Mouse (Mus musculus) MEL-GATA-1-ER (cell line): ENCODE measurements around the gene Scn2b.

Source experiments
- DNase-seq: peaks from one replicate; pipeline ENCODE4 v3.0.0-alpha.2; 2012; ENCODE audit warnings: low read depth; ENCODE audit errors: extremely low read depth

Gene Scn2b

DNA sequence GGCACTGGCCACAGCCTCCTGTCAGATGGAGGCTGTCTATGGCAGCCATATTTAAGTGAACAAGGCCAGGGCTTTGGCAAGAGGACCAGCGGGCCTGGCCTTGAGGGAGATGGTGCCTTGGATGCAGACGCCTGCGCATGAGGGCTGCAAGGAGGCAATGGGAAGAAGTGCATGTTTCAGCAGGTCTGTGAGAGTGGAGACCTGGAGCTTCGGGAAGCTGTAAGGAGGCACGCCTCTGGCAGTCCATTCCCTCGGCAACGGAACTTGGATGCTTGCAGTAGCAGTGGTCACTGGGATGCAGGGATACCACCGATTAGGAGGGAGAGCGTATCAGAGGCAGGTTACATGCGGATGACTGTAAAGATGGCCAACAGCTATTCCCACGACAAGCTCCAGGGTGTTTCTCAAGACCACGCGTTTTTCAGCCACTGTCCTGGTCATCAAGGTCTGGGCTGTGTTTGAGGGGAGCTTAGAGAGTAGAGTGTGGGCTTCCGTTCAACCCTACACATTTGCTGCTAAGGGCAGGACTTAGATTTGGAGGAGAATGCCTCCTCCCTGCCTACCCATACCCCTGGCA, 2.5 kb downstream of the Scn2b start:
- no peak for DNase-seq

DNA sequence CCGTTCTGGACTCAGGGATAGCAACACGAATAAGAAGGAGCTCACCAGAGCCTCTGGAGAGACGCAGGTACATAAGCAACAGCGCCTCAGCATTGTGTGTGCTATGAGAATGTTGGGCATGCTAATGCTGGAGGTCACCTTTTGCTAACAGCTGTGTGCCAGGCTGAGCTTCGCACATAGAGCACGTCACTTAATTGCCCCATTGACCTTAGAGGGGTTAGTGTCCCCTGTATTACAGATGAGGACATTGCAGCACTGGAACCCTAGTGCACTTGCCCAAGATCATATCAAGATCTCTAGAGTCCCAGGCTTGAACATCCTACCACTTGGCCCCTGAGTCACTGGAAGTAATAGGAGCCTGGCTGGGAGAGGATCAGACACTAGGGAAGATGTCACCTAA, 3.0 kb downstream of the Scn2b start:
- no peak for DNase-seq

DNA sequence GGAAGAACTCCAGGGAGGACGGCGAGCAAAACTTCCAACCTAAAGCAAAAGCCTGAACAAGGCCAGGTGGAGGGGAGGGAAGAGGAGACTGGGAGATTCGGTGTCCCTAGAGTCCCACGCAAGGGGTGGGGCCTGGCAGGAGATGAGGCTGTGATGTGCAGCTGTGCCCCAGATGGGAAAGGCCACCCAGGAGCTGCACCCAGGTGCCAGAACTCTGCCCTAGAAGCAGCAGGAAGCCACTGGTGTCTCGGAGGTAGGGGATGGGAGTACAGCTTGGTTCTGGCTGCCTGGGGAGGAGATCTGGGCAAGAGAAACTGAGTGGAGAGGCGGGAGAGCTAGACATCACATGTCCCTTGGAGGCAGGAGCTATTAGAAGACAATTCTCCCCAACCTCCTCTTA, 3.4 kb downstream of the Scn2b start:
- DNase-seq: no peak

DNA sequence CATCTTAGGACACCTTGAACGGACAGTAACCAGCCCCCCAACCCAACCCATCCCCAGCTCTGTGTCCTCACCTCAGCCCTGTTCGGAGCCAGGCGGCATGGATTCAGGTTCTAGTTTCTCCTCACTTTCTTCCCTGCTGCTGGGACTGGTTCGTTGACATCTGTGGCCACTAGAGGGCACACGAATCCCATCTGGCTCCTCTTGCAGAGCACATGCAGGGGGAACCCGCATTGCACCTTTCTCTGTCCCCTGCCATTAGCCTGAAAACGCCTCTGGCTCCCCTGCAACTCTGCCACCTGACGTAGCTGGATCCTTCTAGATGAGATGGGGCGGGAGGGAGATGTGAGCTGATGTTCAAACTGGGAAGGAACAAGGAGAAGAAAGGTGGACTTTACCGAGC, 4.2 kb downstream of the Scn2b start:
- peak; percentile 67 for DNase-seq

DNA sequence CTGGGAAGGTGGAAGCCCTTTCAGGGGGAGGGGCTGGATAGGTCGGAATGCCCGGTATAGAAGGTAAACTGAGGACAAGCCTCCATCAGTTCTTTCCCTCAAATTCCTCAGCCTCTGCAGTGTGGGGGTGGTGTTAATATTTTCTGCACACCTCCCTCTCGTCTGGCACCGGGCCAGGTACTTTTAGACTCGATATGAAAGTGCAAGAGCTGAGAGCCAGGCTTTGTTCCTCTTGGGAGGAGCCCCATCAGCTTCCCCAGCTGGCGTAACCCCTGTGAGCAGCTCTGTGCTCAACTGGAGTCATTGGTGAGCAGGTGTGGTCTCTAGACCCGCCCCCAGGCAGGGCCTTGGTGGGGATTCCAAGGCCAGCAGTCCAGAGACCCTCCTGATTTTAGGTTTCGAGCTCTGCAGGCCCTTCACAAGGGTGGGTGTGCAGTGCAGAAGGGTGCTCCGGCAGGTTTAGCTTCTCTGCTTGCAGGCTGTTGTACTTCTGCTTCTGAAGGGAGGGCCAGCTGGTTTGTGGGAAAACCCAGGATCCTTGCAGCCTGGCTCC, 4.7 kb downstream of the Scn2b start:
- peak; percentile 63 for DNase-seq

DNA sequence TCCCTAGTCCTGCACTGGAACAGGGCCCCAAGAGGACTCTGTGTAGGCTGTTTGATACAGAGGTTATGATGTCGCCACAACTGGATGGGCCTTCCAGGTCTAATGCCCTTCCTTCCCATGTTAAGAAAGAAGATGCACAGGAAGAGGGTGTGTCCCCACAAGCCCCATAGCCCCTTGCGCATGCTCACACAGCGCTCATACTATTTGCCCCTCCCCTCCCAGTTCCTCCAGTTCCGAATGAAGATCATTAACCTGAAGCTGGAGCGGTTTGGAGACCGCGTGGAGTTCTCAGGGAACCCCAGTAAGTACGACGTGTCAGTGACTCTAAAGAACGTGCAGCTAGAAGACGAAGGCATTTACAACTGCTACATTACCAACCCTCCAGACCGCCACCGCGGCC, 7.6 kb downstream of the Scn2b start:
- DNase-seq: peak; percentile 67

DNA sequence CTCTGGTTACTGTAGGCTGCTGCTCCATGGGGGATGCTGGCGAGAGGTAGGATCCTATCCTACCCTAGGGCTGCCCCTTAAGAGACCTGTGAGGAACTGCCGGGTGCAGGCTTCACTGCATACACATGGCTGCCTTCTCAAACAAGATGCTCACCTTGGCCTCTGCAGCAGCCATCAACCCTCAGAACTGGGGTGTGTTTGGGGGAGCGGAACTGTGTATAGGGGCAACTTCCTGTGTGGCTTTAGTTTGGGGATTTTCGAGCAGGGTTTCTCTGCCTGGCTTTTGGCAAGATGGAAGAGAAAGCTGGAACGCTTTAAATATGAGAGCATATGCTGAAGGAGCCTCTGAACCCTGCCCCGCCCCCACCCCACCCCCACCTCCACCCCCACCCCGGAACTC, 9.4 kb downstream of the Scn2b start:
- no peak for DNase-seq

DNA sequence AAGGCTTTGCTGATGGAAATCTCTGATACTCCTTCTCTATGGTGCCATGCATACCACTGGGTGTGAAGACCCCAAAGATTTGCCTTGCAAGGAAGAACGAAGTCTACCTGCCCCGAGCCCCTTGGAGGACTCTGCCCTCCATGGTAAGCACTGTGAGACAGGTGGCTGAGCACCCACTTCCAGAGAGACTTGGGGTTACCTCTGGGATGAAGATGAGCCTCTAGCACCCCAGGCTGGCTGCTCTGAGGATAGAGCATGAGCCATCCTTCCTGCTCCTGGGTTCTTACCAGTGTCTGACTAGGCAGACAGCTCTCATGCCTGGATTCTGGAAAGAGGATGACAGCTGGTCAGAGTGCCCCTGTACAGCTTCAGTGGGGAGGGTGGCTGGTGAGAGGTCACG, 12.5 kb downstream of the Scn2b start:
- no peak for DNase-seq

DNA sequence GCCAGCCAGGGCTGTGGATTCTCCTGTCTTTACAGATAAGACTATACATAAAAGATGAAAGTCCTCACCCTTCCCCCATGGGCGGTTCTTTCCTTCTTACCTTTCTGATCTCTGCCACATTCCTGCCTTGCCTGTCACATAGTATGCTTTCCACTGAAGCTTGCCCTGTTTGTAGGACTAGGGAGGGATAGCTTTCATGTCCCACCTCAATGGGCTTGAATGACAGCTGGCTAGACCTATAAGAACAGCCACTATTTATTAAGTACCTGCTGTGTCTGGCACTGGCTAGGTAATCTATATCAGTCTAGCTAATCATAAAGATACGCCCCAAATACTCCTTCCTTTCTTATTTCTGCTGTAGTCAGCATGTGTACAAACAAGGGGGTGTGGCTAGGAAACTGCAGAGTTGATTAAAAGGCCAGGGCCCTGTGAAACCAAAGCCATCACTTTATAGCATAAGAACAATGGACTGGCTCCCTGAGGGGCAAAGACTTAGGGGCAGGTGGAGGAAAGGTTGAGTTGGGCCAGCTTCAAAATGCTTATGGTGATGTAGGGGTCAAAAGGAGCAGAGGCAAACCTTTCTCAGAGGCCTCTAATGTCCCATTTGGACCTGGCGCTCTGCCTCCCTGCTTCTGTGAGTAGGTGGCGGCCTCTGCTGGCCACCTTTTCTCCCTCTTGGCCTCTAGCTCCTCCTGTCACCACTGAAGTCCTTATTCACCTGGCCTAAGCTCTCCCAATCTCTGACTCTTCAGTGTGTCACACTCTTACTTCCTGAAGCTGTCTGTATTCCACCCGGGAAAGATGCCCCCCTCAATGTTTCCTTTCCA, 16.1 kb downstream of the Scn2b start:
- no peak for DNase-seq

DNA sequence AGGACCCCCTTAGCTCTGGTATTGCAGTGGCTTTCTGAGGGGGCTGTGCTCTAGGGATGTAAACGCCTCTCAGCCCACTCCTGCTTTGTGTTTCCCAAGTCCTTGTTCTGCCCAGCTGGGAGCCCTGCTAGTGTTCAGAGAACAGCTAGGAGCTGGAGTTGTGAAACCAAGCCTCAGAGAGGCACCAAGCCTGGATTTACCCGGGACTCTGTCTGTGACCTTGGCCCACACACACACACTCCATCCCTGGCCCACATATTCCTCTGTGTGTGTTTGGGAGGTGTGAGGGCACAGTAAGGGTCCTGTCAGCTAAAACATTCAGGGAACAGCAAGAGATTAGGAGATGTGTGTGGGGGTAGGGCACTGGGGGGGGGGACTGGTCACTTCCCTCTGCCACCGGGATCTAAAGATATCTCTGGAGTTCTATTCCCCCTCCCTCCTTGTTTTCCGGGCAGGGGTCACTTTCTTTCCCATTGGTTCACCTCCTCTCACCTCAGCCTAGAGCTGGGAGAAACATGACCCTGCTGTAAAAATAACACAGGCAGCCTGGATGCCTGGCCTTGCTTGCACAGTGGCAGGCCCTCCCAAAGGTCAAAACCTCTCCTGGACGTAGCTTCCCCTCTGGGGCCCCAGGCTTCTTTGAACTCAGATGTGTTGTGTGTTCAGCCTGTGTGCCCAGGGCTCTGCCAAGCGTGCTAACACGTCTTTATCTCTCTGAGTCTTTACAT, 19.0 kb downstream of the Scn2b start:
- DNase-seq: no peak

DNA sequence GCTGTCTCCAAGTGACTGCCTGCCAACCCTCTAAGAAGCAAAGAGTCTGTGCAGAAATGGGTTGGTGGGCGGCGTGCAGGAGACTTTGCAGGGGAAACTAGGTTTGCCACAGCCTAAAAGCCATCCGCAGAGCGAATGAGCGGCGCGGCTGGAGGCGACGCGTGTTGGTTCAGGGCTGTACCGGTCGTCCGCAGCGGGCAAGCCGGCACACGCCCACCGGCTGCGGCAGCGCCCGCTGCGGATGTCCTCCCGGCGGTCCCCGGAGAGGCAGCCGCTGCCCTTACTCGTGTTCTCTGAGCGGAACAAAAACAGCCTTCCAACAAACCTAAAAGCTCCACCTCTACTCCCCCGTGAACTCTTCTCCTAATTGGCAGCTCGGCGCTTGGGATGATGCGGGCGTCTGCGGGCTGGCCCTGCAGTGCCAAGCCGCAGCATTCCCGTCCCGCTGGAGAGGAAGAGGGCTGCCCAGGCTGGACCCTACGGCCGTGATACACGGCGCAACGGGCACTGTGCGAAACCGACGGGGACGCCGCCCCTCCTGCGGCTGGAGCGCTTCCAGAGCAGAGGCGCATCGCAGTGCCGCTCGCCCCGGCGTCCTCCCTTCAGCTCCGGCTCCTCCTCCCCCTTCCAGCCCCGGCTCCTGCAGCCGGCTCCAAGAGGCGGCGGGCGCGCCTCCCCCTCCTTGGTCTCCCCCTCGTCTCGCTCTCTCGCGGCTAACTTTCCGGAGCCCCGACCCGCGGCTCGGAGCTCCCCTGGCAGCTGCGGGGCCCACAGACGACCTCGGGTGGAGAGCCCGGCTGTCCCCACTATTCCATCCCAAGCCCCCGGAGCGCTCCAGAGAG, 20.8 kb downstream of the Scn2b start, which contains the start of gene Scn4b:
Scn4b (plus strand) TSS at position 205 of the 842 bp plus-strand sequence.
- DNase-seq: no peak

DNA sequence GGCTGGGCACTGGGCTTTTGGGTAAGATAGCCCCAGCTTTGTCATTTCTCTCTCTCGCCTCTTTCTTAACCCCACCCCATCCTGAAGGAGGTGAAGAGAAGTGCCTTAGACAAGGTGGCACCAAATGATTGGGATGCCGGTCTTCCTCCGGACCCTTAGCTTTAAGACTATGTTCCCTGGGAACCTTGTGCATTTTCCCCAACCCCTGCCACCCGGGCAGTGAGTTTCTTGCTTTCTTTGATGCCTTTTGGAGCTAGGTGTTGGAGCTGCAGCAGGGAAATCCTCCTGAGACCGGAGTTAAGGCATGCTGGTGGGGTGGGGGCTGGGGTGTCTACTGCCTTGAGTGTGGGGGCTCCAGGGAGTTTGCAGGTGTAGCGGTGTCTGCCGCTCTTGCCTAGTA, 21.5 kb downstream of the Scn2b start:
- DNase-seq: no peak

DNA sequence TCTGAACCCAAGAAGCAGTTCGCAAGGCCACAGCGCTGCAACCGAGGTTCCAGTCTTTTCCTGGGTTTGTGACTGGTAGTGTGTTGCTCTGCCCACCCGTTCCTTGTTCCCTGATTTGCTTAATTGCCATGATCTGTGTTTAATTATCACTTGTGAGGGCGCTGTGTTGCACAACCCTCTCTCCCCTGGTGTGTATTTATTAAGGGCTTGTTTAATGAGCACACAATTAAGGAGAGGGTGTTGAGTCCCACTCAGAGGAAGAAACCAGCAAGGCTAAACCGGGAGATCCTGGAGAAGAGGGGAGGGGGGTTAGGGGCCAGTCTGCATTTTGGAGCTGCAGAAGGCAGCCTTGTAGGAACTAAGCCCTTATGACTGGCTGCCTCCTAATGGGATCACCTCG, 23.4 kb downstream of the Scn2b start:
- DNase-seq: no peak

DNA sequence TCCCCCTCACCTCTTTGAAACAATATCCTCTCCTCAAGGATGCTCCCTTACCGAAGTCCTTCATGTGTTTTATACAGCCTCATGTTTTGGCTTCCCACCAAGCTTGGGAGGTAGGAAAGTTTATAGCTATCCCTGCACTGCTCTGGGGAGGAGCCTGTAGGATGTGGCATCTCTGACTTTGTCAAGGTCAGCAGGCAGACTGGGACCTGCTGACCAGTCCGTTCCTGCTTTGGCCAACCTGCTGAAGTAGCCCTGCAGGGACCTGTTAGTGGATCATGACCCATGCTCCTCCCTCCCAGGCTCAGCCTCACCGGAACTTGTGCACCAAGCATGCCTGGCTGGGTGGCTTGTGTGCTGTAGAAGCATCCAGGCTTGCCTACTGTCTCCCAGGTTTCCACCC, 25.1 kb downstream of the Scn2b start:
- DNase-seq: no peak

DNA sequence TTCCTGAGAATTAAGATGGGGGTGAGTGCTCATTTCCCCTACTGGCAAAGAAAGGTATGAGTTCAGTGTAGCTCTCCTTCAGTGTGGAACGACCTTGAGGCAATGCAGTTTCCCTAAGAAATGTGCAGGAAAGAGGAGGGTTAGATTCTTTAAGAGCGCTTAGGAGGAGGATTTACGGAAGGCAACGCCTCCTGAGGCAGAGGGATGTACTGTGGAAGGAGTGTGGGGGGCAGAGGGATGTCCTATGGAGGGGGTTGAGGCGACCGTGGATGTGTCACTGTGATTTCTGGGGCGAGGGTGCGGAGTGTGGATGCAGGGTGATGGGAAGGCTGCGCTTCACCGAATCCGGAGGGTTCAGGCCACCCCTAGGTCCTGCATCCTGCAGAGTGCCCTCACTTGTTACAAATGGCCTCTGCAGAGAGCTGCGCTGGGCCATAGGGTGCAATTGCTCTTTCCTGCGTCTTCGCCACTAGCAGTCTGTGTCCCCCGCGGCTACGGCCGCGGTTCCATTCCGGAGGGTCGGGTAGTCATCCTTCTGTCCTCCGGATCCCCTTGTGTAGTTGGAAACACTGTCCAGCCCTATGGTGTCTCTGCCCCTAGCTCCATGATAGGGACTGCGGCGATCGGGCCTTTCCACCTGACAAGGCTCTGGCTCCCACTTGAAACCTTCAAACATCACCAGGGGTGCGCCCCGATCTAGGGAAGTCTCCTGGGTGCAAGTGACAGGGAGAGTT, 28.1 kb downstream of the Scn2b start:
- DNase-seq: no peak

DNA sequence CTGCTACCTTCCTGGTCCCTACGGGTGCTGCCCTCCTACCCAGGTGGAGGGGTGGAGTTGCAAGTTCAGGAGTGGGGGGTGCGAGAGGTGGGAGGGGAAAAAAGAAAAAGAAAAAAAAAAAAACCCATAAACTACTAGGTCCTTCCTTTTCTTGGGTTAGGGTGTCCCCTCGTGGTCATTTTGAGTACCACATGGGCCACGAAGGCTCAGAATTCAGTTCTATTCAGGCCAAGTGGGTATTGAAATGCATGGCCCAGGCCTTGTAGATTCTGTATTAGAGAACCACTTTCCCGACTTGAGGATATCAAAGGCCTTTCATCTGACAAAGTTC, 28.6 kb downstream of the Scn2b start:
- DNase-seq: no peak

DNA sequence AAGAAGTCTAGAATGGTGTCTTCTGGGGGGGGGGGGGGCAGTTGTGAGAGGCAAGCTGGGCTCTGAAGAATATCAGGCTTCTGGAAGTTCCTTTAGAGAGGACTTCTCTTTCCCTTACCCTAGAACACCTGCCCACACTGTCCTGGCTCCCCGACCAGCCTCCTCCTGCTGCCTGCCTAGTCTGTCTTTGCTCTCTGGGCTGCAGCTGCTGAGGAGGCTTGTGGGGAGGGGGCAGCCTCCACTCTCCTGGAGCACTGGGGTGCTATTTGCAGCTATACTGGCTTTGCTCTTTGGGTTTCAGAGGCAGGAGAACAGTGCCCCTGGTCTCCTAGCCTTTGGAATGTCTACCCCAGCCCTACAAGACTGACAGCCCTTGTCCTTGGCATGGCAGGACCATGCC, 33.4 kb downstream of the Scn2b start:
- DNase-seq: no peak

DNA sequence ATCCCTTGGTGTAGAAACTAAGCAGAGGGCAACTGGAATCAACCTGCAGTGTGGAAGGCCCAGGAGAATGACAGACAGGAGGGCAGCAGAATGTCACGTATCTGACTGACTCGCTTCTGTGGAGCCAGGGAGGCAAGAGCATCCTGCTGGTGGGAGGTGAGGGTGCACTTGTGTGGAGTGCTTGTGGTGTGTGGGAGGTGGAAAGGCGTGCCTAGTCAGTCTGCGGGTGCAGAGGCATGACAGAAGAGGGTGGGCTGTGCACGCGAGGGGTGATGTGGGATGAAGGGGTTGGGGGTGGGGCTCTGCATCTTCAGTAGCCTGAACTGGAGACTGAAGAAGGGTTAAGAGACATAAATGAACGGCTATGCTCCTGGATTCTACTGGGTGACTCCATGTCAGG, 35.8 kb downstream of the Scn2b start:
- DNase-seq: no peak

DNA sequence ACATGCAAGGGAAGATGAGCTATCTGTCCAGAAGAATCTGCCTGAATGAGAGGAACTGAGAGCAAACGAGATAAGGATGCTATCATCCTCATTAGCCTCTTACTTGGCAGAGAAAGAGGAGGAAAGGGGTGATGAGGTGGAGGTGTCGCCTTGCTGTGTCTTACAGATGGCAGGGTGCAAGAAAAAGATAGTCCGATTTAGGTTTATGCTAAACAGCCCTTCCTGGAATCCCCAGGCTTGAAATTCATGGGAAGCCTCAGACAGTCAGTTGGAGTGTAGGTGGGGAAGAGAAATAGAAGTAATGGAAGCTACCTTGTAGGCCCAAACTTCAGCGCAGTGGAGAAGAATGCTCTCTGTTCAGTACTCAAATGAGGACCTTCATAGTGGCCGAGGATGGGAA, 50.3 kb downstream of the Scn2b start:
- no peak for DNase-seq

DNA sequence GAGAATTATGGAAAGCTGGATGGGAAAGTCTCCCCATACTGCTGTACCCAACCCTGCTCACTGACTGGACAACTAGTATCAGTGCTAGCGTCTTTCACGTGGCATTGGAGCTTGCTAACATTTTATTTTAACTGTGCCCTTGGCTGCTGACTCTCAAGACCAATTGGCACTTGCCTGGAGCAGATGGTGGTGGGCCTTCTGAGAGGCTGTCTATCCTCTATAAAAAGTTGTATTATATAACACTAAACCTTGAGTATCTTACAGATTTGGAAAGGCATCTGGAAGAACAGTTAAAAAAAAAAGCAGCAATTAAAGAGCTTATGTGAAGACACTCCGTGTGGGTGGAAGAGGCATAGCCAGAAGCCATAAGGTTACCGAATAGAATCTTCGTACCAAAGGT, 52.6 kb downstream of the Scn2b start:
- DNase-seq: no peak

DNA sequence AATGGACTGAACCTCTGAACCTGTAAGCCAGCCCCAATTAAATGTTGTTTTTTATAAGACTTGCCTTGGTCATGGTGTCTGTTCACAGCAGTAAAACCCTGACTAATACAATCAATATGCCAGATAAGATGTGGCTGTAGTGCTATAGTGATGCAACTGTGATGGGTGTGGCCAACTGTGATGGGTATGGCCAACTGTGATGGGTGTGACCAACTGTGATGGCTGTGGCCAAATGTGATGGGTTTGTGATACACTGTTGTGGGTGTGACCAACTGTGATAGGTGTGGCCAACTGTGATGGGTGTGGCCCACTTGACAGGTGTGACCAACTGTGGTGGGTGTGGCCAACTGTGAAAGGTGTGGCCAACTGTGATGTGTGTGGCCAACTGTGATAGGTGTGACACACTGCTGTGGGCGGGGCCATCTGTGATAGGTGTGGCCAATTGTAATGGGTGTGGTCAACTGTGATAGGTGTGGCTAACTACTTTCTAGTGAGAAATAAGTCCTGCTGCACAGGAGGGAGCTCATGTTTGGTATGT, 53.6 kb downstream of the Scn2b start:
- no peak for DNase-seq
